Mouse (Mus musculus) left cerebral cortex, postnatal 25 days (tissue): ENCODE measurements around the gene Thrsp. TPM values are rescaled to one million over a fixed set of nuclear protein-coding genes. Genes with fewer than 3 reads are reported as not detected.

Experiments used
- DNase-seq, 2 experiments: peaks; one replicate each; pipeline ENCODE4 v3.0.0; 2022; ENCODE audit warnings: low spot score in 2 of 2, mixed read lengths in 1 of 2
- intact Hi-C: fragments of 180-260 bp; cut with DNase I; formaldehyde crosslinking; loops from one replicate; pipeline ENCODE4 v1.15.1; 2025
- total RNA-seq, 2 experiments: library from RNA; stranded (reverse); gene quantifications; 2 replicates each; pipeline ENCODE4 v1.2.3; 2021

Gene Thrsp
- total RNA-seq, 2 experiments from 2014 or later = 16.0 to 20.0 TPM

DNA sequence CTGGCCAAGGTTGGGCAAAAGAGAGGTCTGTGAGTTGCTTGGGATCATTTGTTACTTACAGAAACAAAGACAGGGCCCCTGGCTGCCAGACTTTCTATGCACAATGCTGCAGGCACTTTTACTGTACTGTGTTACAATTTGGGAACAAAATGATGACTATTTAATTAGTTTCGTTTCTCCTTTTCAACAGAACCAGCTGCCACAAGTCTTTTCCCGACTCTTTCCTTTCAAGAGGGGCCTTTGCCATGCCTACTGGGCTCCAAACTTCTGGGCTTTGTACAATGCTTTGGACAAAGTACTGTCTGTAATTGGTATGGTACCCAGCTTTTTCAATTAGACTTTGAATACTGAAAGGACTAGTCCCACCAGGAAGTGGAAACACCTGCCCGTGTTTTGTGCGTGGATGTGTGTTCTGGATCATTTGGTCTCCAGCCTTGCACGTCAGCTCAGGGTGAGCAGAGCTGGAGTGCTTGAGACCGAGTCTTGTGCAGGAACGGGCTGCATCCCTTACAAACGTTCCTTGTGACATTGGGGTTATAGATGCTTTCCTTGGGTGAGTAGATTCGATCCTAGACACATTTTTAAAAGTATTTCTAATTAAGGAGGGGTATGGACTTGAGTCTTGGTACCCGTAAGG, 33.9 kb downstream of the Thrsp start:
- intact Hi-C loops = no loop called here
- DNase-seq = no peak

DNA sequence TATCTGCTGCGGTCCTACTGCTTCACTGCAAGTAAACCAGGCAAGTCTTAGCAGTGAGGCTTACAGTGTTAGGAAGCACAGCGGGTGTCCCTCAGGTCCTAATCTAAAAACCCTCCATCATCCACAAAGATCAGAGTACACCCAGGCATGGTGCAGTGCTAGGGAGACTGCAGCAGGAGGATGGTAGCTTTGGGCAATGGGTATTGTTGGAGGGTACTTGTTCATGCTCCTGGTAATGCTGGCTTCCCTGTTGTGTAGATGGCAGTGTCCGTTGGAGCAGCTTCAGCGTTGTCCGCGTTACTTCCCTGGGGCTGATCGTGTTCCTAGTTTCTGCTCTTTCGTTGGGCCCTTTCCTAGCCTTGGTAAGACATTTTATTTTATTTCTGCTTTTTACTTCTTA, 34.9 kb downstream of the Thrsp start:
- intact Hi-C loops = no loop called here
- DNase-seq = no peak

DNA sequence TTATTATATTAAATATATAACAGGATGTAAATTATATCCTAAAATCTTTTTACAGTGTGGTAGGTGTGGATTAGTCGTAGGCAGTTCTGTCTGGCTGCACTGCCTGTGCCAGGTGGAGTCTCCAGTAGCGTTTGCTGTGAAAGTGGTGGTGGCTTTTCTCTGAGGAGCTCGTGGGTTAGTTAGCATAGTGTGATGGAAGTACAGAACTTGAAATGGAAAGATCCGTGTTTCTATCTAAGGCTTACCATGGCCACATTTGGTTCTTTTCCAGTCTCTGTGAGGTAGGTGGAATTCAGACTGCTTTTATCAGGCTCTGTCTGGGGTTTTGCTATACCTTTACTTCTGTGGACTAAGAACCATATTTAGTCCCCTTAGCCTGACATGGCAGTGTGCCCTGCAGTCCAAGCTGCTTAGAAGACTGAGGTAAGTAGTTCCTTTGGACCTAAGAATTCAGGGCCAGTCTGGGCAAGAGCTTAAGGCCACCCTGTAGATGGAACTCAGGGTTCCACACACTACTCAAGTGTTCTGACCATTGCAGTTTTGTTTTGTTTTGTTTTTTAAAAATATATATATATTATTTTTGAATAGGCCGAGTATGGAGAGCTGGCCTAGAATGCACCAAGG, 36.9 kb downstream of the Thrsp start:
- intact Hi-C loops = no loop called here
- peak in 1 of 2 experiments; percentile 68 for DNase-seq

DNA sequence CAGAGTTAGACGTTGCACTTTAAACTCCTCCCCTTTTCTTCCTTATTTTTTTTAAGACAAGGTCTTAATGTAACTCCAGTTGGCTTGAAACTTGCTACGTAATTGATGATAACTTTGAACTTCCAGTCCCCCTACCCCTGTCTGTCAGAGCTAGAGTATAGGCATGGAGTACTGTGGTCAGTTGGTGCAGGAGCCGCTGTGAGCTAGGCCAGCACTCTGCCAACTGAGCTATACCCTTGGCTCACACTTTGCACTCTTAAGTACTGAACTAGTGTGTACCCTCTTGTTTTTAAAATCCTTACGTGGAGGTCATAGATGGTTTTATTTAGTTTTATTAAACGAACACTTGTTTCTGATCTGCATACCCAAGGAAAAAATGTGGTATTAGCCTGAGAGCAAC, 38.2 kb downstream of the Thrsp start:
- intact Hi-C loops = no loop called here
- no peak for DNase-seq

DNA sequence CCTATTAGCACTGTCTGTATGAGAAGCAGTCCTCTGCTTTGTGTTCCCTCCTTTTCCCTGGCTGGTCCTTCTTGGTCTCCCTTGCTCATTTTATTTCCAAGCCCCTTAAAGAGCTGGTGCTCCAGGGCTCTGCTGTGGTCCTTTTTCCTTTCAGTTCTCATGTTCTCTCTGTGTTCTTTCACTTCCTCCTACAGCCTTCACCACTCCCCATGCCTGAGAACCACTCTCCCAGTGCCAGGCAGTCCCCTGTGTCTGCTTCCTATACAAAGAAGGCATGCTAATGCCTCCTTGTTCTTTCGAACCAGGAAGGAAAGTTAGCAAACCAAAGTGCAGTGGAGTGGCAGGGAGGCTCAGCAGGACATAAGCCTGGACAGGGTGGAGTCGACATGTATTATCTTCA, 41.6 kb downstream of the Thrsp start:
- no peak for DNase-seq
- intact Hi-C loops = no loop called here

DNA sequence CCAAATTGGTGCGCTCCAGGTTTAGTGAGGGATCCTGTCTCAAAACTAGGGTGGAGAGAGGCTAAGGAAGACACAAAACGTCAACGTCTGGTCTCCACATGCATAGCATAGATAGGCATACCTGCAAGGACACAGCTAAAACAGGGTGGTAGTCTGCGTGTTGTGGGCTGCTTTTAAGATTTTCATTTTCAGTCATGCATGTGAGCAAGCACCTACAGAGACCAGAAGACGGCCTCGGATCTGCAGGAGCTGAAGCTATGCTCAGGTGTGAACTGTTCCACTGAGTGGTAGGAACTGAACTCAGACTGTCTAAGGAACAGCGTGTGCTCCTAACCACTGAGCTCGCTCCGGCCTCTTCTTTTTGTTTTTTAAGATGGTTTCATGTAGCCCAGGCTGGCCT, 42.4 kb downstream of the Thrsp start:
- no peak for DNase-seq
- intact Hi-C loops = no loop called here

DNA sequence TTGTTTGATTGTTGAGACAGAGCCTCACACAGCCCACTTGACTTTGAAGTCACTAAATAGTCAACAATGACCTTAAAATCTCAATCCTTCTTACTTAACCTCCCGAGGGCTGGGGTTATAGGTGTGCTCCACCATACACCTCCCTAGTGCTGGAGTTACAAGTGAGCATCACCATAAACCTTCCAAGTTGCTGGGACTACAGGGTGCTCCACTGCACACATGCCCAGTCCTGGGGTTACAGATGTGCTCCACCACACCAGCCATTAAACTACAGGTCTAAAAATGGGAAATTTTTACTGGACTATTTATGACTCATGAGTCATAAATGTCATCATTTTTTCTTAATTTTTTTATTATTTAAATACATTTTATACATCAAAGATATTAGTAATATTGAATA, 51.6 kb downstream of the Thrsp start:
- intact Hi-C loops = no loop called here
- DNase-seq = no peak

Other genes starting within 250 kb of the Thrsp start
- gene Usp35, start 85.7 kb downstream of the Thrsp start, total RNA-seq = 10 to 100 TPM; 13.7 to 15.6 TPM
- 10 to 100 TPM; 14.1 to 15.3 TPM for gene Kctd21, start 85.4 kb downstream of the Thrsp start, total RNA-seq
- 10 to 100 TPM; 11.8 to 12.9 TPM for gene Alg8, start 46.1 kb downstream of the Thrsp start, total RNA-seq
- 100 to 1,000 TPM; 228 to 241 TPM for gene Ndufc2, start 17.7 kb downstream of the Thrsp start, total RNA-seq
- gene Kctd14, start 33.6 kb upstream of the Thrsp start, total RNA-seq = 1 to 10 TPM; 3.5 to 3.8 TPM
- gene Ints4, start 63.2 kb upstream of the Thrsp start, total RNA-seq = 10 to 100 TPM; 23.9 to 28.5 TPM
- gene Aamdc, start 161.8 kb upstream of the Thrsp start, total RNA-seq = 10 to 100 TPM; 30.7 to 31.6 TPM
- 10 to 100 TPM; 42.9 to 47.9 TPM for gene Rsf1, start 162.2 kb upstream of the Thrsp start, total RNA-seq